Mouse (Mus musculus): ENCODE measurements at regions not wholly inside any gene's neighbourhood (a gene's known extent, or its start where the extent isn't known, plus 50 kb on each side); places are given as distances from the start of the nearest gene placed in this dataset.
A peak's percentile ranks its signal among the peaks of the same experiment; 100 is the strongest.

- DNase-seq: no peak
These were observed 506.2 kb downstream of the Med13l start for GRCm38 (mm10) chr5:119066666-119067065.

GRCm38 (mm10) chr5:119069765-119070333 is 509.4 kb downstream of the Med13l start:
- DNase-seq: no peak

- no peak for DNase-seq
These were observed 512.2 kb downstream of the Med13l start for GRCm38 (mm10) chr5:119072712-119073111.

GRCm38 (mm10) chr5:119080747-119081146 is 520.3 kb downstream of the Med13l start:
- DNase-seq: no peak

- DNase-seq: peak; percentile 13 to 33
These were observed 522.4 kb downstream of the Med13l start for GRCm38 (mm10) chr5:119082895-119083294.

- no peak for DNase-seq
These were observed 537.2 kb downstream of the Med13l start for GRCm38 (mm10) chr5:119097576-119098193.

- no peak for DNase-seq
These were observed 539.3 kb downstream of the Med13l start for GRCm38 (mm10) chr5:119099817-119100216.

- DNase-seq: no peak
These were observed 543.0 kb downstream of the Med13l start for GRCm38 (mm10) chr5:119103503-119103902.

GRCm38 (mm10) chr5:119107898-119108297 is 547.4 kb downstream of the Med13l start:
- DNase-seq: no peak

GRCm38 (mm10) chr5:119109501-119109900 is 549.0 kb downstream of the Med13l start:
- no peak for DNase-seq

- DNase-seq: no peak
These were observed 553.6 kb downstream of the Med13l start for GRCm38 (mm10) chr5:119114074-119114473.

- no peak for DNase-seq
These were observed 544.7 kb upstream of the Tbx3 start for GRCm38 (mm10) chr5:119125745-119126144.

GRCm38 (mm10) chr5:119130176-119130575 is 540.3 kb upstream of the Tbx3 start:
- no peak for DNase-seq

GRCm38 (mm10) chr5:119131461-119131860 is 539.0 kb upstream of the Tbx3 start:
- no peak for DNase-seq

- no peak for DNase-seq
These were observed 537.1 kb upstream of the Tbx3 start for GRCm38 (mm10) chr5:119133378-119133777.

GRCm38 (mm10) chr5:119136916-119137315 is 533.6 kb upstream of the Tbx3 start:
- DNase-seq: no peak

GRCm38 (mm10) chr5:119137409-119137808 is 533.1 kb upstream of the Tbx3 start:
- no peak for DNase-seq

GRCm38 (mm10) chr5:119137821-119138221 is 532.6 kb upstream of the Tbx3 start:
- no peak for DNase-seq

- no peak for DNase-seq
These were observed 532.2 kb upstream of the Tbx3 start for GRCm38 (mm10) chr5:119138293-119138692.

- DNase-seq: no peak
These were observed 531.1 kb upstream of the Tbx3 start for GRCm38 (mm10) chr5:119139336-119139735.

- no peak for DNase-seq
These were observed 530.7 kb upstream of the Tbx3 start for GRCm38 (mm10) chr5:119139816-119140215.

- no peak for DNase-seq
These were observed 527.1 kb upstream of the Tbx3 start for GRCm38 (mm10) chr5:119143411-119143810.

- no peak for DNase-seq
These were observed 520.9 kb upstream of the Tbx3 start for GRCm38 (mm10) chr5:119149389-119150185.

- no peak for DNase-seq
These were observed 517.4 kb upstream of the Tbx3 start for GRCm38 (mm10) chr5:119153086-119153485.

Measured in lung, adult 18-20 months (tissue).